Mouse (Mus musculus) embryonic stem cell, embryonic (primary cell): ENCODE results near the gene Erg.

Experiments
- CTCF ChIA-PET, 4 experiments: fragments of 300-600 bp in 2 of 4; fragments of 350-600 bp in 2 of 4; sonication (Branson Sonifier 250); formaldehyde crosslinking; loops; one replicate each; lab custom pipeline; 2022; ENCODE audit warnings: inconsistent platforms in 2 of 4; lab: Charles Lee
- POLR2A ChIA-PET, 4 experiments: fragments of 300-600 bp in 2 of 4; fragments of 350-600 bp in 2 of 4; sonication (Branson Sonifier 250); formaldehyde crosslinking; loops; one replicate each; lab custom pipeline; 2022; ENCODE audit warnings: antibody characterized with exemption in 4 of 4, inconsistent platforms in 1 of 4; lab: Charles Lee

Erg gene

GRCm38 (mm10) chr16:95598930-95599329 lies 12.5 kb upstream of the Erg start:
- POLR2A ChIA-PET, result no interaction called here
- CTCF ChIA-PET, result no interaction called here

GRCm38 (mm10) chr16:95597578-95597951 lies 11.2 kb upstream of the Erg start:
- POLR2A ChIA-PET, result no interaction called here
- CTCF ChIA-PET, result no interaction called here

- ChIA-PET POLR2A (no interaction called here), CTCF (no interaction called here)
These were observed 10.6 kb upstream of the Erg start for GRCm38 (mm10) chr16:95596884-95597577.

GRCm38 (mm10) chr16:95588849-95589248 lies 2.5 kb upstream of the Erg start:
- CTCF ChIA-PET, result interaction anchor here in 3 of 4 experiments (0.8 to 1.2 kb wide), 4 partner anchors 16 to 376 kb away, joined by 3 to 4 read pairs (median 3); no protein-coding TSS in a partner anchor
- POLR2A ChIA-PET, result interaction anchor here in 2 of 4 experiments (0.5 to 0.7 kb wide), 2 partner anchors 45 to 71 kb away, joined by 3 to 4 read pairs; no protein-coding TSS in a partner anchor

- CTCF ChIA-PET, result interaction anchor here in 3 of 4 experiments (0.9 to 2.0 kb wide), 4 partner anchors 17 to 19 kb away, joined by 3 to 7 read pairs (median 4); no protein-coding TSS in a partner anchor
- POLR2A ChIA-PET, result interaction anchor here in 1 of 4 experiments (0.7 to 0.9 kb wide), 2 partner anchors 18 to 185 kb away, joined by 5 to 6 read pairs; no protein-coding TSS in a partner anchor
These were observed 333 bp upstream of the Erg start for GRCm38 (mm10) chr16:95586726-95587125.

GRCm38 (mm10) chr16:95585541-95586310 lies 667 bp downstream of the Erg start:
- CTCF ChIA-PET, result interaction anchor here (0.6 to 2.1 kb wide), 9 partner anchors 10 to 755 kb away, joined by 3 to 8 read pairs (median 5); no protein-coding TSS in a partner anchor
- POLR2A ChIA-PET, result interaction anchor here in 3 of 4 experiments (0.5 to 1.3 kb wide), 6 partner anchors 15 to 186 kb away, joined by 3 to 6 read pairs (median 4); no protein-coding TSS in a partner anchor

- ChIA-PET POLR2A (interaction anchor here in 3 of 4 experiments (0.5 to 1.3 kb wide), 4 partner anchors 16 to 105 kb away, joined by 3 to 5 read pairs (median 3); no protein-coding TSS in a partner anchor), CTCF (interaction anchor here in 3 of 4 experiments (0.6 to 2.1 kb wide), 8 partner anchors 9 to 766 kb away, joined by 3 to 8 read pairs (median 4); no protein-coding TSS in a partner anchor)
These were observed 1.5 kb downstream of the Erg start for GRCm38 (mm10) chr16:95584751-95585528.

- POLR2A ChIA-PET, result no interaction called here
- CTCF ChIA-PET, result no interaction called here
These were observed 7.1 kb downstream of the Erg start for GRCm38 (mm10) chr16:95579289-95579688.

- POLR2A ChIA-PET, result interaction anchor here in 1 of 4 experiments (0.6 kb wide), 1 partner anchor 389 kb away, joined by 3 read pairs; no protein-coding TSS in a partner anchor
These were observed 13.2 kb downstream of the Erg start for GRCm38 (mm10) chr16:95573163-95573562.

GRCm38 (mm10) chr16:95570616-95571015 lies 15.8 kb downstream of the Erg start:
- POLR2A ChIA-PET, result no interaction called here
- CTCF ChIA-PET, result interaction anchor here in 2 of 4 experiments (0.7 to 2.0 kb wide), 3 partner anchors 15 to 357 kb away, joined by 6 to 16 read pairs (median 8); partner anchors contain the start of gene Erg (in 1 of the 2)

More at GRCm38 (mm10) chr16:95573163-95573562, 13.2 kb downstream of the Erg start:
- CTCF ChIA-PET, result interaction anchor here in 1 of 4 experiments (0.6 kb wide), 1 partner anchor 232 kb away, joined by 4 read pairs; no protein-coding TSS in a partner anchor

GRCm38 (mm10) chr16:95556834-95557233 lies 29.6 kb downstream of the Erg start:
- ChIA-PET CTCF (no interaction called here), POLR2A (no interaction called here)

- ChIA-PET CTCF (no interaction called here), POLR2A (no interaction called here)
These were observed 33.3 kb downstream of the Erg start for GRCm38 (mm10) chr16:95553136-95553535.

GRCm38 (mm10) chr16:95552495-95552894 lies 33.9 kb downstream of the Erg start:
- CTCF ChIA-PET, result no interaction called here

GRCm38 (mm10) chr16:95550496-95550895 lies 35.9 kb downstream of the Erg start:
- POLR2A ChIA-PET, result no interaction called here
- CTCF ChIA-PET, result interaction anchor here in 1 of 4 experiments (0.8 kb wide), 1 partner anchor 546 kb away, joined by 3 read pairs; no protein-coding TSS in a partner anchor

More at GRCm38 (mm10) chr16:95552495-95552894, 33.9 kb downstream of the Erg start:
- POLR2A ChIA-PET, result no interaction called here

GRCm38 (mm10) chr16:95544753-95545152 lies 41.6 kb downstream of the Erg start:
- POLR2A ChIA-PET, result no interaction called here
- CTCF ChIA-PET, result no interaction called here

- POLR2A ChIA-PET, result interaction anchor here in 3 of 4 experiments (0.6 to 1.0 kb wide), 3 partner anchors 11 to 685 kb away, joined by 3 read pairs; no protein-coding TSS in a partner anchor
- CTCF ChIA-PET, result no interaction called here
These were observed 42.9 kb downstream of the Erg start for GRCm38 (mm10) chr16:95543471-95543870.

- ChIA-PET CTCF (no interaction called here), POLR2A (no interaction called here)
These were observed 51.2 kb downstream of the Erg start for GRCm38 (mm10) chr16:95535151-95535550.

GRCm38 (mm10) chr16:95532387-95533077 lies 53.9 kb downstream of the Erg start:
- ChIA-PET POLR2A (interaction anchor here in 1 of 4 experiments (0.9 kb wide), 1 partner anchor 11 kb away, joined by 3 read pairs; no protein-coding TSS in a partner anchor), CTCF (no interaction called here)
